Mouse (Mus musculus) mouse trophoblast stem cell (cell line): ENCODE measurements around the gene Pcyox1.
"Not testable (repeated sequence)": the region's sequence is repeated elsewhere in the genome, so short reads cannot be mapped to it uniquely, and the experiment has no call there.

Source experiments
- in situ Hi-C, 2 experiments: fragments of 300-500 bp; cut with MseI, MboI; formaldehyde crosslinking; loops; 2 replicates in 1 of 2; 3 replicates in 1 of 2; pipeline ENCODE4 v1.15.1; 2025

The Pcyox1 gene

GRCm38 (mm10) chr6:86397257-86397980, 465 bp upstream of the Pcyox1 start:
- in situ Hi-C loops = no loop called here

- in situ Hi-C loops = no loop called here
Measured at GRCm38 (mm10) chr6:86395969-86396368, 985 bp downstream of the Pcyox1 start.

- in situ Hi-C loops = no loop called here
Measured at GRCm38 (mm10) chr6:86395021-86395420, 1.9 kb downstream of the Pcyox1 start.

- in situ Hi-C loops = no loop called here
Measured at GRCm38 (mm10) chr6:86394078-86394720, 2.8 kb downstream of the Pcyox1 start.

- in situ Hi-C loops = no loop called here
Measured at GRCm38 (mm10) chr6:86393187-86393586, 3.8 kb downstream of the Pcyox1 start.

- in situ Hi-C loops = no loop called here
Measured at GRCm38 (mm10) chr6:86391326-86391725, 5.6 kb downstream of the Pcyox1 start.

GRCm38 (mm10) chr6:86388461-86388860, 8.5 kb downstream of the Pcyox1 start:
- in situ Hi-C loops = no loop called here

- in situ Hi-C loops = no loop called here
Measured at GRCm38 (mm10) chr6:86387313-86387712, 9.6 kb downstream of the Pcyox1 start.

- in situ Hi-C loops = no loop called here
Measured at GRCm38 (mm10) chr6:86385362-86386104, 11.4 kb downstream of the Pcyox1 start.

- in situ Hi-C loops = no loop called here
Measured at GRCm38 (mm10) chr6:86384692-86385091, 12.3 kb downstream of the Pcyox1 start.

- in situ Hi-C loops = no loop called here
Measured at GRCm38 (mm10) chr6:86383370-86383769, 13.6 kb downstream of the Pcyox1 start.

GRCm38 (mm10) chr6:86382551-86382950, 14.4 kb downstream of the Pcyox1 start:
- in situ Hi-C loops = no loop called here

GRCm38 (mm10) chr6:86380112-86380511, 16.8 kb downstream of the Pcyox1 start:
- in situ Hi-C loops = not testable (repeated sequence)

GRCm38 (mm10) chr6:86378341-86378740, 18.6 kb downstream of the Pcyox1 start:
- in situ Hi-C loops = no loop called here

- in situ Hi-C loops = no loop called here
Measured at GRCm38 (mm10) chr6:86373556-86373955, 23.4 kb downstream of the Pcyox1 start.

GRCm38 (mm10) chr6:86371950-86372516, 24.9 kb downstream of the Pcyox1 start:
- in situ Hi-C loops = no loop called here

- in situ Hi-C loops = no loop called here
Measured at GRCm38 (mm10) chr6:86371340-86371911, 25.5 kb downstream of the Pcyox1 start.

- in situ Hi-C loops = no loop called here
Measured at GRCm38 (mm10) chr6:86370764-86371339, 26.1 kb downstream of the Pcyox1 start, which contains the start of gene Snrpg. Snrpg (plus strand) TSS chr6:86371304.

GRCm38 (mm10) chr6:86370093-86370713, 26.8 kb downstream of the Pcyox1 start:
- in situ Hi-C loops = no loop called here

- in situ Hi-C loops = no loop called here
Measured at GRCm38 (mm10) chr6:86368479-86368878, 28.5 kb downstream of the Pcyox1 start.

GRCm38 (mm10) chr6:86366853-86367249, 30.1 kb downstream of the Pcyox1 start:
- in situ Hi-C loops = no loop called here
